Mouse (Mus musculus) liver, postnatal 0 days (tissue): Measurements from ENCODE around the gene Olfr1219. TPM values are rescaled to one million over a fixed set of nuclear protein-coding genes. Genes with fewer than 3 reads are reported as not detected.

ENCODE experiments used
- ATAC-seq: fragments of 200-750 bp; cut with Nextera tagmentation; 2 replicates; pipeline ENCODE4 v1.8.0; 2017; ENCODE audit warnings: mild to moderate bottlenecking, moderate library complexity
- DNase-seq: peaks from one replicate; pipeline ENCODE4 v3.0.0-alpha.2; 2016
- H3K27ac ChIP-seq: fragments of 300-500 bp; sonication (generic); 2 replicates; pipeline ENCODE4 v1.5.1; 2014; ENCODE audit warnings: antibody characterized with exemption, moderate library complexity, mild to moderate bottlenecking, low read depth
- H3K27me3 ChIP-seq: fragments of 300-500 bp; sonication (generic); 2 replicates; pipeline ENCODE4 v1.6.1; 2014; ENCODE audit warnings: low read length, control low read depth, mixed read lengths; ENCODE audit not compliant: insufficient read depth
- H3K36me3 ChIP-seq: fragments of 300-500 bp; sonication (generic); replicated peaks from 2 replicates; pipeline ENCODE4 v1.6.1; 2014; ENCODE audit warnings: mild to moderate bottlenecking, control low read depth, low read length, moderate library complexity, mixed read lengths; ENCODE audit not compliant: insufficient read depth
- H3K4me1 ChIP-seq: fragments of 300-500 bp; sonication (generic); 2 replicates; pipeline ENCODE4 v1.6.1; 2014; ENCODE audit warnings: antibody characterized with exemption, mild to moderate bottlenecking, control low read depth; ENCODE audit not compliant: insufficient read depth
- H3K4me2 ChIP-seq: fragments of 300-500 bp; sonication (generic); 2 replicates; pipeline ENCODE4 v1.6.1; 2014; ENCODE audit warnings: low read depth, mild to moderate bottlenecking, low read length, moderate library complexity, mixed read lengths
- H3K4me3 ChIP-seq: fragments of 300-500 bp; sonication (generic); 2 replicates; pipeline ENCODE4 v1.5.1; 2014; ENCODE audit warnings: low read depth, low read length
- H3K9ac ChIP-seq: fragments of 300-500 bp; sonication (generic); replicated peaks from 2 replicates; pipeline ENCODE4 v1.6.1; 2014; ENCODE audit warnings: mild to moderate bottlenecking, moderate library complexity
- H3K9me3 ChIP-seq: fragments of 300-500 bp; sonication (generic); 2 replicates; pipeline ENCODE4 v1.6.1; 2016; ENCODE audit warnings: mild to moderate bottlenecking, control low read depth, low read length, mixed read lengths
- CTCF ChIP-seq: sonication (generic); IDR thresholded peaks from 2 replicates; pipeline ENCODE4 v1.5.1; 2016; ENCODE audit warnings: antibody characterized with exemption, low read depth
- EP300 ChIP-seq: IDR thresholded peaks from 2 replicates; pipeline ENCODE4 v1.6.1; 2016; ENCODE audit warnings: antibody characterized with exemption, low read depth, mild to moderate bottlenecking
- WGBS: fragments of 180-500 bp; shearing (Covaris S2); extraction: QIAGEN DNeasy Blood & Tissue Kit; methylation state at CpG from one replicate; pipeline ENCODE4 v1.1.7; 2014; ENCODE audit not compliant: insufficient replicate concordance; 5-methylcytosine and 5-hydroxymethylcytosine counted together
- polyA plus RNA-seq: library from polyadenylated mRNA; unstranded; fragments of >200 nt; fragmentation: Nextera tagmentation; extraction: Ambion mirVana; gene quantifications from 2 replicates; pipeline ENCODE4 v1.2.1, GENCODE M21; 2015

Gene Olfr1219
- polyA plus RNA-seq: not detected in 2 replicates

GRCm38 (mm10) chr2:89083413-89083812 is at the start of gene Olfr1219:
Gene Olfr1219, minus strand, starts transcription at chr2:89083513.
- no peaks in the 10 kb centered on the region for H3K9me3 ChIP-seq
- H3K36me3 ChIP-seq: no peaks in the 10 kb centered on the region
- no peak within 1 kb of the TSS for H3K4me3 ChIP-seq
- no peak for DNase-seq
- H3K4me2 ChIP-seq: no peak within 1 kb of the TSS
- H3K27me3 ChIP-seq: no peaks in the 10 kb centered on the region
- ATAC-seq: no peak
- no peaks in the 10 kb centered on the region for H3K4me1 ChIP-seq
- H3K9ac ChIP-seq: no peak within 1 kb of the TSS
- H3K27ac ChIP-seq: no peak within 1 kb of the TSS
- WGBS: 42% methylated on average over 1 of the region's 1 CpGs
- no peak for TF ChIP-seq EP300
- no peak for TF ChIP-seq CTCF

DNA sequence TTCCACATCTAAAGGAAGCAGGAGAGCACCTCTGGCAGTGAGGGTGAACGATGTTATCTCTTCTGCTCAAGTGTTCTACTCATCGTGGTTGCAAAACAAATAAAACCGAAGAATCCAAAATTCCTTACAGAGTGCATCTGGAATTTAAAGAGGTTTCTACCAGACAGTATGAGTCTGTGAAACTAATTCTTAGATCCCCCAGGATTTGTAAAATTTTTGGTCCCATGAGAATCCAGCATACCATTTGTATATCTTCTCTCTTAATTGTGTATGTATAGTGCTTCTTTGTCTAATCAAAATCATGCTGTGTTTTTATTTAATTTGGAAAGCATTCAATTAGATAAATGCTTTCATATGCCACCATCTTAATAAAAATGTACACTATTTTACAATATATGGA is 49.6 kb upstream of the Olfr1219 start, which contains the start of gene Olfr1222:
TSS of gene Olfr1222 (minus strand) at position 101 of the 400 bp plus-strand sequence.
- no peaks in the 10 kb centered on the region for H3K36me3 ChIP-seq
- DNase-seq (no peak), ATAC-seq (no peak)
- no peak within 1 kb of the TSS for H3K4me2 ChIP-seq
- H3K4me3 ChIP-seq: no peak within 1 kb of the TSS
- H3K9me3 ChIP-seq: no peaks in the 10 kb centered on the region
- H3K9ac ChIP-seq: no peak within 1 kb of the TSS
- no peaks in the 10 kb centered on the region for H3K27me3 ChIP-seq
- TF ChIP-seq CTCF: no peak
- TF ChIP-seq EP300: no peak
- H3K4me1 ChIP-seq: no peaks in the 10 kb centered on the region
- no peak within 1 kb of the TSS for H3K27ac ChIP-seq
- 53% methylated on average over 3 of the region's 3 CpGs for WGBS

DNA sequence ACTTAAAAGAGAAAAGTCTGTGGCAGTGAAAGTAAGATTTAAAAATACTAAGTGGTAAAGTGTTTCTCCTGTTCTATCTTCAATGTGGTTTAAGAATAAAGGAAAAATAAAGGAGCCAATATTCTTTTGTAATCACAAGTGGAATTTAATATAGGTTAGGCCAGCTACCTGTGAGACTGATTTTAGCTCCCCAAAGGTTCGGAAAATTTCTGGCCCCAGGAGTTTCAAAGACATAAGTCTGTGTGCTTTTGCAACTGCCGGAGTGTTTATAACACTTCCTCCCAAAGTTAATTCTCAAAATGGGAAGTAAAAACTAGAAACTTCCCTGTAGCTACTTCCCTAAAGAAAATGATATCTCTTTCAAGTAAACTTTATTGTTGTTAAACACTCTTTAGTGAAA is 33.9 kb upstream of the Olfr1219 start, which contains the start of gene Olfr1221:
TSS of gene Olfr1221 (minus strand) at position 101 of the 400 bp plus-strand sequence.
- H3K4me3 ChIP-seq: no peak within 1 kb of the TSS
- no peak within 1 kb of the TSS for H3K9ac ChIP-seq
- H3K36me3 ChIP-seq: no peaks in the 10 kb centered on the region
- ATAC-seq (no peak), DNase-seq (no peak)
- H3K4me2 ChIP-seq: no peak within 1 kb of the TSS
- H3K27me3 ChIP-seq: no peaks in the 10 kb centered on the region
- H3K27ac ChIP-seq: no peak within 1 kb of the TSS
- TF ChIP-seq EP300: no peak
- TF ChIP-seq CTCF: no peak
- H3K9me3 ChIP-seq: no peaks in the 10 kb centered on the region
- H3K4me1 ChIP-seq: no peaks in the 10 kb centered on the region
- 39% methylated on average over 2 of the region's 2 CpGs for WGBS

GRCm38 (mm10) chr2:89106735-89107134 is 23.4 kb upstream of the Olfr1219 start, which contains the start of gene Olfr1220:
Gene Olfr1220, minus strand, starts transcription at chr2:89106835.
- TF ChIP-seq EP300 (no peak), CTCF (no peak)
- no peak within 1 kb of the TSS for H3K4me3 ChIP-seq

DNA sequence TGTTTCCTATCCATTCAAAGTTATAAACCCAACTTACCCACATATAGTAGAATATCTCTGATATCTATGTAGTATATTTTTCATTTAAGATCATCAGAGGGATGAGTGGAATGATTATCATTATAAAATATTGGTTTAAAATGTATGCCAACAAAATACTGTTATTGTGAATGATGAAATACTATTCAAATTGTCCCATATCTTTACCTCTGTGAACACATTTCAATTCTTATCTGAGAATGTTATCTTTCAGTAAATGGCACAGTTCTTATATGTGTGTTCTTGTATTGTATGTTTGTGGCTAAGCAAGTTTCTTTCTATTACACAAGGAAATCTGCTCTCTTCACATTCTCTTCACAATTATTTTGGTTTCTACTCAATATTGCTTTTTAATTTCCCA is 22.3 kb upstream of the Olfr1219 start:
- Histone ChIP-seq H3K27ac (no peak overlapping the region), H3K9me3 (no peaks in the 10 kb centered on the region), H3K4me3 (no peak overlapping the region), H3K27me3 (no peaks in the 10 kb centered on the region), H3K36me3 (no peaks in the 10 kb centered on the region), H3K4me1 (no peaks in the 10 kb centered on the region), H3K9ac (no peak overlapping the region), H3K4me2 (no peak overlapping the region)
- ATAC-seq (no peak), DNase-seq (no peak)
- no peak for TF ChIP-seq EP300
- TF ChIP-seq CTCF: no peak

More at GRCm38 (mm10) chr2:89106735-89107134, 23.4 kb upstream of the Olfr1219 start, which contains the start of gene Olfr1220:
- H3K9ac ChIP-seq: no peak within 1 kb of the TSS
- no peaks in the 10 kb centered on the region for H3K27me3 ChIP-seq
- no peak within 1 kb of the TSS for H3K27ac ChIP-seq
- WGBS: 67% methylated on average over 3 of the region's 3 CpGs
- no peaks in the 10 kb centered on the region for H3K36me3 ChIP-seq
- DNase-seq (no peak), ATAC-seq (no peak)
- no peak within 1 kb of the TSS for H3K4me2 ChIP-seq
- no peaks in the 10 kb centered on the region for H3K9me3 ChIP-seq
- no peaks in the 10 kb centered on the region for H3K4me1 ChIP-seq

GRCm38 (mm10) chr2:89093848-89094247 is 10.5 kb upstream of the Olfr1219 start:
- Histone ChIP-seq H3K4me2 (no peak overlapping the region), H3K36me3 (no peaks in the 10 kb centered on the region), H3K9me3 (no peaks in the 10 kb centered on the region), H3K27me3 (no peaks in the 10 kb centered on the region), H3K4me3 (no peak overlapping the region), H3K27ac (no peak overlapping the region), H3K4me1 (no peaks in the 10 kb centered on the region), H3K9ac (no peak overlapping the region)
- WGBS: 84% methylated on average over 1 of the region's 1 CpGs
- no peak for TF ChIP-seq EP300
- TF ChIP-seq CTCF: no peak
- ATAC-seq: no peak
- DNase-seq: no peak

GRCm38 (mm10) chr2:89081487-89081886 is 1.8 kb downstream of the Olfr1219 start:
- no peaks in the 10 kb centered on the region for H3K4me1 ChIP-seq
- ATAC-seq: no peak
- H3K9ac ChIP-seq: no peak overlapping the region
- no peak overlapping the region for H3K4me2 ChIP-seq
- H3K27ac ChIP-seq: no peak overlapping the region
- DNase-seq: no peak
- H3K36me3 ChIP-seq: no peaks in the 10 kb centered on the region
- H3K27me3 ChIP-seq: no peaks in the 10 kb centered on the region
- TF ChIP-seq EP300 (no peak), CTCF (no peak)
- H3K4me3 ChIP-seq: no peak overlapping the region
- no peaks in the 10 kb centered on the region for H3K9me3 ChIP-seq
